Mouse (Mus musculus) adrenal gland, postnatal 25 days (tissue): ENCODE data around the gene Abhd14b. TPM values are rescaled to one million over a fixed set of nuclear protein-coding genes. Genes with fewer than 3 reads are reported as not detected.

Experiments used
- DNase-seq: peaks from one replicate; pipeline ENCODE4 v3.0.0; 2021; ENCODE audit warnings: mixed read lengths
- long read RNA-seq: library from polyadenylated mRNA; stranded (forward); transcript quantifications from one replicate; pipeline ENCODE4 v2.0.0, GENCODE M21; 2021
- total RNA-seq: library from RNA; stranded (reverse); gene quantifications from 2 replicates; pipeline ENCODE4 v1.2.3, GENCODE M21; 2021

The Abhd14b gene
- 38.0 and 53.8 TPM in 2 replicates for total RNA-seq
- long read RNA-seq, transcript Abhd14b-202 (4 exons, 1,200 nt): minor isoform, 9 of 143 reads
- long read RNA-seq, transcript Abhd14b-201 (4 exons, 1,745 nt): major isoform, 103 of 143 reads
- long read RNA-seq, transcript Abhd14b-207 (3 exons, 1,627 nt): minor isoform, 7 of 143 reads
- long read RNA-seq, partial matches to known transcripts: 12 of 143 reads
- long read RNA-seq, other reads (novel, unspliced or antisense): 11 of 143 reads

- DNase-seq: peak; percentile 97
These were observed at the start of gene Abhd14b, which contains the start of gene Abhd14a for GRCm38 (mm10) chr9:106447348-106447747. Abhd14b (plus strand) TSS chr9:106447459. Abhd14a (minus strand) TSS chr9:106447678.

- peak; percentile 17 for DNase-seq
These were observed 49.5 kb upstream of the Abhd14b start for GRCm38 (mm10) chr9:106397733-106398132.

DNA sequence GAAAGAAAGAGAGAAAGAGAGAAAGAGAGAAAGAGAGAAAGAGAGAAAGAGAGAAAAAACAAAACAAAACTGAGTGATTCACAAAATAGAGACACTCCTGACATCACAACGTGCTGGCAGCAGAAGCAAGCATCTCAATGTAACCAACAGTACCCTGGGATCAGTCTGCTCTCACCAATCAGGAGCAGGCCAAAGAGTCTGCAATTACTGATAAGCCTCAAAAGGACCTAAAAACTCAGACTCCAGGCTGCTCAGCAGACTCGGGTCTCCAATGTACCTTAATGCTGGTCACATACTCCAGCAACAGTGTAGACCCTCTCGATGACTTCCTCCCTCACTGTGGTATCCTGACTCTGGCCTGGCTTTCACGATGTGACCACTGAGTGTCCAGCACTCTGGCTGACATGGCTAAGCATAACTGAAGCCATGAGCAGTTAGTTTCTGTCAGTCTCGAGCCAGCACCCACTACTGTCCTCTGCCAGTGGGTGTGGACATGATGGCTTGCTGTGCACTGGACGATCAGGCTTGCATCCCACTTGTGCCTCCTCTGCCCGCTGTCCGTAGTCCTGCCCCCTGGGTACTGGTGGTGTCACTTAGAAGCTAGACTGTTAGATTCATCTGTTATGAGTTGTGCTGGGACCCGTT is 48.5 kb upstream of the Abhd14b start:
- no peak for DNase-seq

- DNase-seq: no peak
These were observed 47.5 kb upstream of the Abhd14b start for GRCm38 (mm10) chr9:106399808-106400207.

DNA sequence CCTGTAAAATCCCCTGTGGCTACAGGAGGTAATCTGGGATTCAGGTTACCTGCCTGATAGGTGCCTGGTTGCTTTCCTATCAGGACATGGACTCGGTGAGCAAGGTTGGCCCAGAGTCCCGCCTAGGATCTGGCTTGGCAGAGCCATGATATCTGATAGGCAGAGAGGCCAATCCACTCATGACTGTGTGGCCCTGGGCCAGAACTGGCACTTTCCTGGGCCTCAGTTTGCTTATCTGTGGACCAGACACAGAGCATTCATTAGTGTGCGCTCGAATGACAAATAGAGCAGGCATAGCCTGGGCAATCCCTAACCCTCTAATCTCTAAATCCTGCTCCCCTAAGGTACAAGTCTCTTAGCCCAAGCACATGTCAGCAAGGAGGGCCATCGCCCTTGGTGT is 45.1 kb upstream of the Abhd14b start:
- DNase-seq: no peak

DNA sequence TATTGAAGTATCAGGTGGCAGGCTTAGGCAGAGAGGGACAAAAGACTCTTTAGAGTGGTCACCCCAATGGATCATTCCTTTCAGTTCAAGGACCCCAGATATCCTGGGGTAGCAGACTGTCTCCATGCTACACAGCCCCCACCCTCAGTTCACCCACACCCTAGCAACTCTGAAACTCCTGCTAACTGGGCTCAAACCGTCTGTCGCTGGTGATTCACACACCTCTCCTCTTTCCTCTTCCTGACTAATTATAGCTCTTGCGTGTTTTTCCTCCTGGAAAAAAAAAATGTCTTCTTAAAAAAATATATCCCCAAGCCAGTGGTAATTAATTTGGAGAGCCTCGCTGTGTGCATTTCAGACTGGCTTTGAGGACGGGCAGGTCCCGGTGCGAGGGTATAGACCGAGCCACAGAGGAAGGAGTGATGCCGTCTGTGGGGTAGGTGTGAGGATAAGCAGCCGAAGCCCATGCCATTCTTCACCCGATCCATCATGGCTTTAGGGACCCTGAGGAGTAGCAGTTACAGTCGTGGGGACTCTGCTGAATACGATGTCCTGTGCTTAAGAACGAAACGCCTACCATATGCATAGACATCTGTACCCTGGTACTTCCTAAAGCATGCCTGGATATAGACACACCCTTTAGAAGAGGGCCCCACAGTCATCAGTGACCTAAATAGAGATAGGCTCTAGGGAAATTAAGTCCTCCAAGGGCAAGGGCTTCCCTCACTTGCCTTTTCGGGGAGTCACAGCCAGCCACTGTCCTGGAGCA is 44.5 kb upstream of the Abhd14b start:
- no peak for DNase-seq

DNA sequence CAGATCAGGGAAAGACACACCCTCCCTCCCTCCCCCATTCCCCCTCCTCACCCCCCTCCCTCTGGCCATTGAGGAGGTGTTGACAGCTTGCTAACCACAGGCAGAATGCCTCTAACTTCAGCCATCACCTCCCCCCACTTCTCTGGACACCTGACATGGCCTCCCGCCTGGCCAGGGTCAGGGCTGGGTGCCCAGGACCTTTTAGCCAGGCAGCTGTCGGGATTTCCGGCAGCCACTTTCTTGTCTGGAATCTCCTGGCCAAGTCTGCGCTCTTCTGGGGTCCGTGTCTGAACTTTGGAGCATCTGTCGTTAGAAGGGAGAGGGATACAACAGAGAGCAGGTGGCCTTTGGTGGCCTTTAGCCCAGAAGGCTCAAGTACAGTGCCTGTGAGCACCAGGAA is 42.0 kb upstream of the Abhd14b start:
- peak; percentile 18 for DNase-seq

DNA sequence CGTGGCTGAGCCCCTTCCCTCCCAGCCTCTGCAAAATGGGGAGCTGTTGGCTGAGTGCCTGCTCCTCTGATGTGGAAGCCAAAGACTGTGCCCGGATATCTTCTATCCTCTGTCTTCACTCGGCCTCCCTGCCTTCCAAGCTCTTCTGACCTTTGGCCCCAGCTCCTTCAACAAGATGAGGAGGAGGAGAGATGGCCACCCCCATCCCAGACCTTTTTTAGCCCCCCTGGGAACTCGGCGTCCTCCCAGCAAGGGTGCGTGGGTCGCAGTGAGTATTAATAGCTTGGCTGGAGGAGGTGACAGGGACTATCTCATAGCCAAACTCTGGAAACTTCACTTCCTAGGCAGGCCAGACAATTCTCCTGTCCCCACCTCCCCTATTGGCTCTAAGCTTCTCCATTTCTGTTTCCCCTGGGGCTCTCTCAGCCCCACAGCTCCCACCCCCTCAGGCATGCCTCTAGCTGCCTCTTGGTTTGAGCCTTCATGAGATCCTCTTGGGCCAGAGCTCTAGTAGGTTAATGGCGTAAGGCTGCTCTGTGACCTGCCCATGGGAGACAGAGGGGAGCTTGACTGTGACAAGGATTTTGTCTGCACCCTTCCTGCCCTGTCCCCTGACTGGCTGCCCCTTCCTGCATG is 40.7 kb upstream of the Abhd14b start:
- peak; percentile 31 for DNase-seq

GRCm38 (mm10) chr9:106409096-106409495 is 38.2 kb upstream of the Abhd14b start:
- no peak for DNase-seq

GRCm38 (mm10) chr9:106410086-106410650 is 37.1 kb upstream of the Abhd14b start:
- DNase-seq: no peak

- DNase-seq: no peak
These were observed 36.1 kb upstream of the Abhd14b start for GRCm38 (mm10) chr9:106411091-106411594.

GRCm38 (mm10) chr9:106411729-106412128 is 35.5 kb upstream of the Abhd14b start:
- no peak for DNase-seq

- no peak for DNase-seq
These were observed 35.0 kb upstream of the Abhd14b start for GRCm38 (mm10) chr9:106412210-106412609.

DNA sequence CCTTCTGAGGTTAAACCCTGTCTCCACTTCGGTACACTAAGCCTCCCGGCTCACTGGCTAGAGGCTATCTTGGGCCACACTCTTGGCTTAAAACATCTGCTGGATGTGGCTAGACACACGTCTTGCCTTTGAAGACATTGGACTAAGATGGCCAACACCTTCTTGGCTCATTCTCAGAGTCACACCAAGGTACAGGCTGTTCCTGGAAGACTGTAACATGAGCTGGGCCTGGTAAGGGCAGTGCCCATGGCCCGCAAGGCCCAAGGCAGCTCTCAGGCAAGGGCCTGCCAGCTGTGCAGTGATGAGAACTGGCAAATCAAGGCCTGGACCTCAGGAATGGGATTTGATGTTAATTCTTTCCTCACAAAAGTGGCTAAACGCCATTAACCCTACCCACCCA is 33.7 kb upstream of the Abhd14b start:
- no peak for DNase-seq

DNA sequence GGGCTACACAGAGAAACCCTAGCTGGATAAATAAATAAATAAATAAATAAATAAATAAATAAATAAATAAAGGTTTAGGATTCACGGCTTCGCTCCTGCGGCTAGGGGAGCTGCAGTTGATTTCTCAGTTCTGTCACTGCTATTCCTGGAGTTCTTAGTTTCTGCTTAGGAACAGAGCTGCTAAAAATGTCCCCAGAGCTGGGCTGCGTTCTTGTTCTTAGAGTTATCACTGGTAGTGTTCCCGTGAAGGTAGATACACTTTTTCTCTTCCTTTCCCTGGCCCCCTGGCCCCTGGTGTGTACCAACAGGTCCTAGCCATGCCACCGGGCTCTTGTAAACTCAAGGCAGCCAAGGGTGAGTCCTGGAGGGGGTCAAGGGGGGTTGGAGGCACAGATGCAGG is 30.4 kb upstream of the Abhd14b start:
- no peak for DNase-seq

GRCm38 (mm10) chr9:106417841-106418625 is 29.2 kb upstream of the Abhd14b start:
- DNase-seq: peak; percentile 88

GRCm38 (mm10) chr9:106420608-106421007 is 26.7 kb upstream of the Abhd14b start:
- no peak for DNase-seq

DNA sequence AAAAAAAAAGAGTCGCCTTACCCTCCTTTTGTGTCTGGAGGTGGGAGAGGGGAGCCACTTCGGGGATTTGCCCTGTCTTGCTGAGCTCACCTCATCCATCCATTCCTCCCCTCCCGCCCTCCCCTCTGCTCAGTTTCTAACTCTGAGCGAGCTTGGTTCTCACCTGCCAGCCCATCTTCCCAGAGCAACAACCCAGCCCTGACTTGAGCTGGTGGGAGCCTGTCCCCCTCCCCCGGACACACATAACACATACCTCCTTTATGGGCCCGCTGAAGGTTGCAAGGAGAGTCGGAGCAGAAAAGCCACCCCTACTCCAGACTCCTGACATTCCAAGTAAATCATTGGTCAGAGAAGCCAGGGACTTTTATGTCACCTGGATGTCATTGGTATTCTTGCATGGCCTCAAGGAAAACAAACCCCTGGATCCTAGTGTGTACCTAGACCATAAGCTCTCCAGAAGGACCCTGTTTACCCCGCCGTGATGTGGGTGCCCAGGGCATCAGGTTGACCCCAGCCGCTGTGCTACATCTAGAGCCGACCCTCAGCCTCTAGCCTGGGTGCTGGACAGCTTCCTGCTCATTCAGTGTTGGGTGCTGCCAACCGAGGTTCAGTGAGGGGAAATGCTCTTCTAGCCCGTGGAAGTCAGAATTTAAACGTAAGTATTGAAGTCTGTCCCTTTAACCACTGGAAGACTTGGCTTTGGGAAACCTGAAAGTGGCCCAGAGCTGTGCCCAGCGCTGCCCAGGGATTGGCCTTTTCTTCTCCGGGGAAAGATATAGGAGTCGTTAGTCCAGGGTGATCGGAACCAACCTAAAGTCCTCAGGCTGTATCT is 26.0 kb upstream of the Abhd14b start:
- no peak for DNase-seq

- peak; percentile 73 for DNase-seq
These were observed 25.4 kb upstream of the Abhd14b start for GRCm38 (mm10) chr9:106421865-106422160.

DNA sequence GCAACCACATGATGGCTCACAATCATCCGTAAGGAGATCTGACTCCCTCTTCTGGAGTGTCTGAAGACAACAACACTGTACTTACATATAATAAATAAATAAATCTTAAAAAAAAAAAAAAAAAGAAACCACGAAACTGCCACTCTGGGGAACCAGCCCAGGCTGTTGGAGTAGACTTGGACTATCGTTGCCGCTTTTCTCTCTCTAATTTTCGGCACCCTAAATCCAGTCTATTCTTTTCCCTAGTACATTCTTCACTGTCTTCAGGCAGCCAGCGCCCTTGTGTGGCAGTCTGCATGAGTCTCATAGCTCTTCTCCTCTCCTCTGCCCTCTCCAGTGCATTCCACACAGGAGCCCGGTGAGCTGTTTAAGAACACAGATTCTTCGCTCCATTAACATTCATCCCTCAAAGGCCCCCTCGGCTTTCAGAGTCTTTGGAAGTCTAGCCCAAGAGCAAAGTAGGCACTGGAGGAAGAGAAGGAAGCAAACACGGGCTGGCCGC is 18.5 kb upstream of the Abhd14b start:
- DNase-seq: no peak
